Mouse (Mus musculus): ENCODE results near the gene Gcdh. TPM values are rescaled to one million over a fixed set of nuclear protein-coding genes. Genes with fewer than 3 reads are reported as not detected.

Gcdh gene
- 57.8 and 58.3 TPM in 2 replicates for polyA plus RNA-seq (2012; rRNA removed)

DNA sequence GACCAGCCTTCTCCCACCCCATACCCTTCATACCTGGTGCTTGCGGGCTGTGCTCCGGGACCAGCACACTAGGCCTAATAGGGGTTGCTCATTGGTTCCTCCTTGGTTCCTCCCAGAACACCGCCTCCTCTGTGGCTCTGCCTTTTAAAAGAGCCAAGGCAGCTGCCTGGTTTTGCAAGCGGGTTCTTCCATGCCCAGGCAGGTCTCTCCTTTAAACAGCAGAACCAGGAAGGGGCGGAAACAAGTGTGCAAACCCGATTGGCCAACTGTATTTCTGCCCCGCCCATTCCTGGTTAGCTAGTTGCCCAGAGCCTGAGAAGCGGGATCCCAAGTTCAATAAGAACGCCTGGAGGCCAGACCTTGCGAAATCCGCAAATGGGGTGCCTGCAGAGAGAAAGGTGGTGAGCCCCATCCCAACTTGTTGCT, at the start of gene Gcdh:
TSS of gene Gcdh (minus strand) at position 213 of the 426 bp plus-strand sequence.

DNA sequence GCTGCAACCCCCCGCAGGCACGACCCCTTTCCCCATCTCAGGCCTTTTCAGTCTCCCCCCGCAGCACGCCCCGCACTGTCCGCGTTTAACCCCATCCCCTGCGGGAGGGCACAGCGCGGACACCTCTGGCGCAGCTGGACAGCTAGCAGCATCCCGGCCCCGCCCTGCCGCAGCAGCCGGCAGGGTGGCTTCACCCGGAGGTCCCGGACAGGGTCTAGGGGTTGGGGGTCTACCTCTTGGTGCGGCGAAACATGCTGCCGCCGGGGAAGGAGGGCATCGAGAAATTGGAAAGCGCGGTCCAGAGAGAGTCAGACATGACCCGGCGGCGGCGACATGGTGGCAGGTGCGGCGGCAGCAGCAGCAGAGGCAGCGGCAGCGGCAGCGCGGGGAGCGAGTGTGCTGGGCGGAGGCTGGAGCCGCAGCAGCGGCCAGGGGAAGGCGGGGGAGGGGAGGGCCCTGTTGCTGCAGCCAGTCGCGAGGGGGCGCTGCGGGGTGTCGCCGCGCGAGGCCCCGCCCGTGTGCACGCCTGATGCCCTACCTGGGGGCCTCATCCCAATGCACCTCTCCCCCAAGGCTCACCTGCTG, 43.3 kb upstream of the Gcdh start, which contains the start of gene Mast1:
TSS of gene Mast1 (minus strand) at position 398 of the 585 bp plus-strand sequence.

DNA sequence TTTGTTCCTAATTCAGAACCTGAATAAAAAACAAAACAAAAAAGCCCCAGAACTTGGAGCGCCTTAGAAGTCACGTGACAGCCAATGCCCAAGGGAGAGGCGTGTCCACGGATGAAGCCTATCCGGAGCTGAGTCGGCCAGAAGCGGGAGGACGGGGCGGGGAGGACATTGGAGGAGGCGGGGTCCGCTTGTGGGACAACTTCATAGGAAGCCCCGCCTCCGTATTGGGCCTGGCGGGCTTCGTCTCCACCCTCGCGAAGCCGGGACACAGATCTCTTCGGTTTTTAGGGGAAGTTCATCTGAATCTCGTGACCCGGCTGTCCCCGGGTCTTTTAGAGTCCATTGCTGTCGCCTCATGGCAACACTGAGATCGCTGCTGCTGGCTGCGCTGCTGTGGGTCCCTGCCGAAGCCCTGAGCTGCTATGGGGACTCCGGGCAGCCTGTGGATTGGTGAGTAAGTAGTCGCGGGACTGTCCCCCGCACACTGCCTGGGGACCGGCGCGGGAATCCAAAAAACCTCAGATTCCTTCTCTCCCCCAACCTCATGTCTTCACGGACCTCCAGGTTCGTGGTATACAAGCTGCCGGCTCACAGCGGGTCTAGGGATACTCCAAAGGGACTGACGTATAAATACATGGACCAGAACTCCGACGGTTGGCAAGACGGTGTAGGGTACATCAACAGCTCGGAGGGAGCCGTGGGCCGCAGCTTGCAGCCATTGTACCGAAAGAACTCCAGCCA, 14.9 kb upstream of the Gcdh start, which contains the start of gene Dnase2a:
TSS of gene Dnase2a (plus strand) at position 140 of the 741 bp plus-strand sequence.

DNA sequence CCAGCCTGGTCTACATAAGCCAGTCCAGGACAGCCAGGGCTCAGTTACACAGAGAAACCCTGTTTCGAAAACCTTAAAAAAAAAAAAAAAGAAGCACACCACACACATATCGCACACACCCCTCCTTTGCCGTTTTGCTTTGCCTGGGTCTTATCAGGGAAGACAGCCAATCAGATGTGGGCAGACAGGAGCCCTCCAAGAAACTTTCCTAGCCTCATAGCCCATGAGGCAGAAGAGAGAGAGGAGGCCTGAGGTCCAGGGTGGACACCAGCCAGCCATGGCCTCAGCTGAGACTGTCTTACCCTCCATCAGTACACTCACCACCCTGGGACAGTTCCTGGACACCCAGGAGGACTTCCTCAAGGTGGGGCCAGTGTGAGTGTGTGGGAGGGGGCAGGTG, 8.0 kb upstream of the Gcdh start, which contains the start of gene Klf1:
TSS of gene Klf1 (plus strand) at position 177 of the 400 bp plus-strand sequence.

DNA sequence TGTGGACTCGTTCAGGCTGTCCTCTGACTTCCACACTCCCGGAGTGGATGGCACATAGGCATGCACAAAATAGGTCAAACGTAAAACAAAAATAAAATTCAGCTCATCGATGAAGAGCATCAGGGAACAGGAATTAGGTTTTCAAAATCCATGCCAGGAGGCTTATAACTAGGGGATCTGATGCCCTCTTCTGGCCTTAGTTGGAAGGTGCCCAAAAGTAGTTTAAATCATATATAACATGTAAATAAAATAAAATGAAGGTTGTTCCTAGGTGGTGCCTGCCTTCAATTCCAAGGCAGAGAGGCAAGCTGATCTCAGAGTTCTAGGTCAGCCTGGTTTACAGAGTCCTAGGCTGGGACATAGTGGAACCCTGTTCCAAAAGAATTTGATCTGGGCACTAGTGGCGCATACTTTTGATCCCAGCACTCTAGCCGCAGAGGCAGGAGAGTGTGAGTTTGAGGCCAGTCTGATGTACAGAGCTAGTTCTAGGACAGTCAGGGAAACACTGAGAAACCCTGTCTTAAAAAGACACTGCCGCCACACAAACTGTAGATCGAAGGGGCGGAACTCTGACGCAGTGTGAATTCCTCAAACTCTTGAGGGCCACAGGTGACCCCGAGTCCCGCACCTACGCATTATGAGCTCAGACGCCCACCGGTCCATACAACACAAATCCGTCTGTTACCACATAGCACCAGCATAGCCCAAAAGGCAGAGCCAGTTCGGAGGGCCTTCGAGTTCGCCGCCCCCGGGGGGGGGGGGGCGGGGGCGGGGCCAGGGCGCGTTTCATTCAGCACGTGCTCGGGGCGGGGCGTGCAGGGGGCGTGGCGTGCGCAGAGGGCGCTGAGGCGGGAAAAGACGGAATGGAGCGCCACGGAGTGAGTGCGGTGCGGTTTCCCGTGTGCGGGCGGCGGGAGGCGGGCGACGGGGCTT, 22.1 kb downstream of the Gcdh start, which contains the start of gene Syce2:
TSS of gene Syce2 (plus strand) at position 736 of the 933 bp plus-strand sequence.

DNA sequence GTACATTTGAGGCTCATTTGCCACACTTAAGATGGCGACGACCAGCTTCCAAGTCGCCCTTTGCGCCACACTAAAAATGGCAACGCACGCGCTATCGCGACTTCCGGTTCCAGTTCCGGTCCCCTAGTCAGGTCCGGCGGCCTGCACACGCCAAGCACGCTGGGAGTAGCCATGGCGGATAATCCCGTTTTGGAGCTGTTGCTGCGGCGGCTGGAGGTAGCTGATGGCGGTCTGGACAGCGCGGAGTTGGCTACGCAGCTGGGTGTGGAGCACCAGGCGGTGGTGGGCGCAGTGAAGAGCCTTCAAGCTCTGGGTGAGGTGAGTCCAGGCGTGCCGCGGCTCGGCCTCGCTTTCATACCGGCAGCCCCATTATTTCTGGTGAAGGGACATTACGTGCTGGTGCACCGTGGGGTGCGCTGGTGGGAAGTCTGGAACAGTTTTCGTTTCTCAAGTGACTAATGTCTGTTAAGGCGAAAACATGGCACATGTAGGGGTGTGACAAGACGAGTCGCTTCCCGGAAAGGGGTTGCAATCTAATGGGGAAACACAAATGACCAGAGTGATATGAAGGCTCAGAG, 36.8 kb downstream of the Gcdh start, which contains the start of gene Farsa:
TSS of gene Farsa (plus strand) at position 126 of the 578 bp plus-strand sequence.

DNA sequence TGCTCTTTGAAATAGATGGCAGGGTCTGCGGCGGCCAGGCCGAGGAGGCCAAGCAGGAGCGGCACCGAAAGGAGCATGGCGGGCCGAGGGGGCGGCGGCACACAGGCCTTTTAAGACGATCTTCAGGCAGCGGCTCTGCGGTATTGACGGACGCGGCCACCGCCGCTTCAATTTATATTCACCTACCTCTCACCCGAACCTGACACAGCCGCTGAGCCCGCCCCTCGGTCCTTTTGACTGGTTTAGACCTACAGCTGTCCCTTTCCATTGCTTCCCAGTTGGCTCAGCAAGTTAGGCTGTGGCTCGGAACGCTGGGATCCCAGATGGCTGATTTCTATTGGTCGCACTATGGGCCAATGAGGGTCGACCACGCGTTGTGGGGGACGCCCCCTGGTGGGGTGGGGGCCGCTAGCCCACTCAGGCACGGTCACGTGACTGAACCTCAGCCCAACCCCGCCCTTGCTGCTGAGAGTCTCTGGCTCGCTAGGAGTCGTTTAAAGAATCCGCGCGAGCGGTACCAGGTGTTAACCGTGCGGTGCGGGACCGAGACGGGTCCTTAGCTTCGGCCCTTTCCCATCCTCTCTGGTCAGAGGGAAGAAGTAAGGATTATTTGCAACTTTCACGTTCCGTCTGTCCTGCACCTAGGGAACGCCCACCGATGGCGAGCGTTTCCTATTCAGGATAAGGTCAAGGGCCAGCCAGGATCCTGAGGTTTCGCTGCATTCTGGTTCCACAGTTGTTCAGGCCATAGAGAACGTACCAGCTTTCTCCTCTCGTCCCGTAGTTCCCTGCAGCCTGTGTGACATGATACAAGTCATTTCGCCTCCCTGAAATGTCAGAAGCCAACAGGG, 46.8 kb downstream of the Gcdh start, which contains the start of gene Calr:
TSS of gene Calr (minus strand) at position 213 of the 851 bp plus-strand sequence.

DNA sequence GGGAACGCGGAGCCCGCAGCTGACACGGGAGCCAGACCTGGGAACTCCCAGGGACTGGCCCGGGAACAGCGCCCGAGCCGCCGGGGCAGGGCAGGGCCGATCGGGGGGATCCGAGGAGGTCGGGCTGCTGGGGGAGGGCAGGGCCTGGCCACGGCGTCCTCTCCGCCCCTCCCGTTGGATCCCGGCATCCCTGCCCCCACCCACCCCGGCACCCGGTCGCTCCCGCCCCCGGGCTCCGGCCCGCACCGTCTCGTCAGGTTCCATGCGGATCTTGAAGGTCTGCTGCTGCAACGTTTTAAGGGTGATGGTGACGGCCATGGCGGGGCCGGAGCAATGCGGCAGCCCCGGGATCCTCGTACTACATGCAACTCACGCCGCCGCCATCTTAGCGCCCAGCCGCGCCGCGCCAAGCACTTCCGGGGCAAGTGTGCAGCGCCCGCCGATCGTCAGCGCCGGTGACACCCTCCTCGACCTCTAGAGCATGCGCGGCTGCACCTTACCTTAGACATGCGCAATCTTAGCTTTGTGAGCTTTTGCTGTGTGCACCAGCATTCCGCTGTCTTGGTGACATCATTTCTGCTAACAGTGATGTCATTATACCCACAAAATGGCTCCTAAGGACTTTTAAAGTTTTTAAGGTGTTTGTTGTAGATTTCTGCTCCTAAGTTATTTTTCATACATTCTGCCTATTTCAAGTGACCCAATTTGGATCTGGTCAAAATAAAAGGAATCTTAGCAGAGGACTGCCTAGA, 53.3 kb downstream of the Gcdh start, which contains the start of gene Rad23a:
TSS of gene Rad23a (minus strand) at position 418 of the 752 bp plus-strand sequence.

Other genes with a start within 250 kb of the Gcdh start
- 11.9 and 13.2 TPM in 2 replicates for gene Ier2, start 231.1 kb downstream of the Gcdh start, polyA plus RNA-seq (2012; rRNA removed)
- gene Trmt1, start 207.6 kb downstream of the Gcdh start, polyA plus RNA-seq (2012; rRNA removed): 125 and 128 TPM in 2 replicates
- gene Nacc1, start 206.1 kb downstream of the Gcdh start, polyA plus RNA-seq (2012; rRNA removed): 69.1 and 73.5 TPM in 2 replicates
- 4.1 and 5.3 TPM in 2 replicates for gene Lyl1, start 192.5 kb downstream of the Gcdh start, polyA plus RNA-seq (2012; rRNA removed)
- 1.8 TPM in 2 replicates for gene G430095P16Rik, start 170.9 kb downstream of the Gcdh start, polyA plus RNA-seq (2012; rRNA removed)
- 53.5 and 59.2 TPM in 2 replicates for gene Nfix, start 93.6 kb downstream of the Gcdh start, polyA plus RNA-seq (2012; rRNA removed)
- 8.7 and 9.3 TPM in 2 replicates for gene Dand5, start 71.1 kb downstream of the Gcdh start, polyA plus RNA-seq (2012; rRNA removed)
- 37.6 and 41.9 TPM in 2 replicates for gene Gadd45gip1, start 62.4 kb downstream of the Gcdh start, polyA plus RNA-seq (2012; rRNA removed)
- gene Rad23a, start 53.3 kb downstream of the Gcdh start, polyA plus RNA-seq (2012; rRNA removed): 66.8 and 71.5 TPM in 2 replicates
- 455 and 581 TPM in 2 replicates for gene Calr, start 47.0 kb downstream of the Gcdh start, polyA plus RNA-seq (2012; rRNA removed)
- gene Farsa, start 36.9 kb downstream of the Gcdh start, polyA plus RNA-seq (2012; rRNA removed): 123 and 124 TPM in 2 replicates
- 26.9 and 31.5 TPM in 2 replicates for gene Syce2, start 21.8 kb downstream of the Gcdh start, polyA plus RNA-seq (2012; rRNA removed)
- 0.66 and 0.96 TPM in 2 replicates for gene Klf1, start 8.0 kb upstream of the Gcdh start, polyA plus RNA-seq (2012; rRNA removed)
- 6.6 and 7.6 TPM in 2 replicates for gene Dnase2a, start 14.6 kb upstream of the Gcdh start, polyA plus RNA-seq (2012; rRNA removed)
- gene Mast1, start 43.4 kb upstream of the Gcdh start, polyA plus RNA-seq (2012; rRNA removed): 104 and 112 TPM in 2 replicates
- gene Rtbdn, start 53.1 kb upstream of the Gcdh start, polyA plus RNA-seq (2012; rRNA removed): 6.7 TPM in 2 replicates
- 0.32 TPM in 1 of 2 replicates, not detected in the other for gene Gm49661, start 75.5 kb upstream of the Gcdh start, polyA plus RNA-seq (2012; rRNA removed)
- 811 and 935 TPM in 2 replicates for gene Prdx2, start 75.7 kb upstream of the Gcdh start, polyA plus RNA-seq (2012; rRNA removed)
- 58.0 and 61.0 TPM in 2 replicates for gene Rnaseh2a, start 75.8 kb upstream of the Gcdh start, polyA plus RNA-seq (2012; rRNA removed)
- 7.7 and 9.6 TPM in 2 replicates for gene Junb, start 84.8 kb upstream of the Gcdh start, polyA plus RNA-seq (2012; rRNA removed)
- 27.3 and 30.0 TPM in 2 replicates for gene Hook2, start 96.7 kb upstream of the Gcdh start, polyA plus RNA-seq (2012; rRNA removed)
- 0.06 TPM in 2 replicates for gene Best2, start 120.6 kb upstream of the Gcdh start, polyA plus RNA-seq (2012; rRNA removed)
- 218 and 232 TPM in 2 replicates for gene Asna1, start 131.4 kb upstream of the Gcdh start, polyA plus RNA-seq (2012; rRNA removed)
- gene Trir, start 132.9 kb upstream of the Gcdh start, polyA plus RNA-seq (2012; rRNA removed): 208 and 219 TPM in 2 replicates
- 104 and 108 TPM in 2 replicates for gene Tnpo2, start 143.0 kb upstream of the Gcdh start, polyA plus RNA-seq (2012; rRNA removed)
- gene Fbxw9, start 166.1 kb upstream of the Gcdh start, polyA plus RNA-seq (2012; rRNA removed): 84.0 and 96.1 TPM in 2 replicates
- 0.70 and 0.73 TPM in 2 replicates for gene Gm5741, start 174.1 kb upstream of the Gcdh start, polyA plus RNA-seq (2012; rRNA removed)
- gene Dhps, start 177.8 kb upstream of the Gcdh start, polyA plus RNA-seq (2012; rRNA removed): 71.7 and 73.4 TPM in 2 replicates
- gene Wdr83os, start 186.8 kb upstream of the Gcdh start, polyA plus RNA-seq (2012; rRNA removed): 105 and 110 TPM in 2 replicates
- 84.9 and 89.1 TPM in 2 replicates for gene Wdr83, start 187.4 kb upstream of the Gcdh start, polyA plus RNA-seq (2012; rRNA removed)
- gene Man2b1, start 189.3 kb upstream of the Gcdh start, polyA plus RNA-seq (2012; rRNA removed): 20.3 and 26.4 TPM in 2 replicates
- 2.5 and 3.0 TPM in 2 replicates for gene Zfp791, start 229.2 kb upstream of the Gcdh start, polyA plus RNA-seq (2012; rRNA removed)